Mouse (Mus musculus): ENCODE results near the gene BC048671.

GRCm38 (mm10) chr6:90321811-90322210 is 20.8 kb downstream of the BC048671 start:
- TF ChIP-seq CTCF (IDR thresholded peaks at IDR 0.05; ENCODE audit: borderline replicate concordance, extremely low read depth, insufficient read depth, insufficient read length) = no peak
- TF ChIP-seq POLR2A (IDR thresholded peaks at IDR 0.05; ENCODE audit: borderline replicate concordance, extremely low read depth, insufficient read depth, insufficient read length, poor library complexity, severe bottlenecking) = no peak

Measured in brain, embryonic 14.5 days (tissue).